Mouse (Mus musculus) olfactory bulb, adult 2 months (tissue): ENCODE results near the gene Lbx2.

Source experiments
- CTCF ChIP-seq: fragments of 200-500 bp; IDR thresholded peaks from 2 replicates; pipeline ENCODE4 v1.5.1; 2012; ENCODE audit warnings: low read depth, mild to moderate bottlenecking, low read length, moderate library complexity; ENCODE audit not compliant: insufficient read depth
- POLR2A ChIP-seq: fragments of 200-500 bp; IDR thresholded peaks from 2 replicates; pipeline ENCODE4 v1.6.1; 2012; ENCODE audit warnings: mild to moderate bottlenecking, low read depth, low read length, moderate library complexity; ENCODE audit not compliant: insufficient read depth

DNA sequence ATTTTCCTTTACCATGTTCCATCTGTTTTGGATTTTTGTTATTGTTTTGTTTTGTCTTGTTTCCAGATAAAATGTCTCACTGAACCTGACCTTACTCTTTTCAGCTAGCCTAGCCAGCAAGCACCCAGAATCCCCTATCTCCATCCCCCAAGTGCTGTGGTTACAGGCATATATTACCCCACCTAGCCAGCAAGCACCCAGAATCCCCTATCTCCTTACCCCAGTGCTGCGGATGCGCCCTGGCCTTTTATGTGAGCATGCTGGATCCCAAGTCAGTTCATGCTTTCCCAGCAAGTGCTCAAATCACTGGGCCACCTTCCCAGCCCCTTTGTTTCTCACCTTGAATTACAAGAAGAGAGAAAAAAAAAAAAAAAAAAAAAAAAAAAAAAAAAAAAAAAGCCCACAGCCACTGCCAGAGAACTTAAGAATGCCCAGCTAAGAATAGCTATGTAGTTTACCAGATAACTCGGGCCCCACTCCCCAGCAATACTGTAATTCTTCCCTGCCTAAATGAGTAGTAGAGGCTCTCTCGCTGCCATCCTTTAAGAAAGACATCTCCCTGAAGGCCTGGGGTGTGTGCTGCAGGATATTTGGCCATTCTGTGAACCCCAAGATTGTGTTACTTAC, 25.5 kb downstream of the Lbx2 start:
- TF ChIP-seq CTCF (no peak), POLR2A (no peak)
